Mouse (Mus musculus) embryonic facial prominence, embryonic 14.5 days (tissue): ENCODE measurements around the gene Zbtb8os. TPM values are rescaled to one million over a fixed set of nuclear protein-coding genes. Genes with fewer than 3 reads are reported as not detected.
"Not testable (repeated sequence)": the region's sequence is repeated elsewhere in the genome, so short reads cannot be mapped to it uniquely, and the experiment has no call there.

Experiments
- ATAC-seq: fragments of 200-750 bp; cut with Nextera tagmentation; 2 replicates; pipeline ENCODE4 v1.8.0; 2017; ENCODE audit warnings: low read depth, moderate number of reproducible peaks, moderate TSS enrichment
- DNase-seq: peaks from one replicate; pipeline ENCODE4 v3.0.0-alpha.2; 2015; ENCODE audit warnings: low spot score
- H3K27ac ChIP-seq: fragments of 300-500 bp; sonication (generic); replicated peaks from 2 replicates; pipeline ENCODE4 v1.5.1; 2014; ENCODE audit warnings: low read depth, mild to moderate bottlenecking, low read length, moderate library complexity
- H3K27me3 ChIP-seq: fragments of 300-500 bp; sonication (generic); replicated peaks from 2 replicates; pipeline ENCODE4 v1.6.1; 2014; ENCODE audit warnings: low read length; ENCODE audit not compliant: control insufficient read depth, insufficient read depth
- H3K36me3 ChIP-seq: fragments of 300-500 bp; sonication (generic); 2 replicates; pipeline ENCODE4 v1.6.1; 2014; ENCODE audit warnings: low read length, mixed read lengths; ENCODE audit not compliant: control insufficient read depth, insufficient read depth
- H3K4me1 ChIP-seq: fragments of 300-500 bp; sonication (generic); 2 replicates; pipeline ENCODE4 v1.6.1; 2014; ENCODE audit warnings: antibody characterized with exemption, low read length; ENCODE audit not compliant: control insufficient read depth, insufficient read depth
- H3K4me2 ChIP-seq: fragments of 300-500 bp; sonication (generic); 2 replicates; pipeline ENCODE4 v1.6.1; 2014; ENCODE audit warnings: low read depth, mild to moderate bottlenecking, low read length, moderate library complexity, mixed read lengths
- H3K4me3 ChIP-seq: fragments of 300-500 bp; sonication (generic); 2 replicates; pipeline ENCODE4 v1.5.1; 2014; ENCODE audit warnings: low read depth, mild to moderate bottlenecking, low read length
- H3K9ac ChIP-seq: fragments of 300-500 bp; sonication (generic); 2 replicates; pipeline ENCODE4 v1.6.1; 2014; ENCODE audit warnings: low read depth, mild to moderate bottlenecking, low read length, moderate library complexity, mixed read lengths
- H3K9me3 ChIP-seq: fragments of 300-500 bp; sonication (generic); 2 replicates; pipeline ENCODE4 v1.6.1; 2016; ENCODE audit warnings: low read length; ENCODE audit not compliant: control insufficient read depth
- WGBS: fragments of 180-500 bp; shearing (Covaris S2); extraction: QIAGEN DNeasy Blood & Tissue Kit; methylation state at CpG from one replicate; pipeline ENCODE4 v1.1.7; 2014; 5-methylcytosine and 5-hydroxymethylcytosine counted together
- polyA plus RNA-seq: library from polyadenylated mRNA; unstranded; fragments of >200 nt; fragmentation: Nextera tagmentation; extraction: Ambion mirVana; gene quantifications from 2 replicates; pipeline ENCODE4 v1.2.1, GENCODE M21; 2014

Zbtb8os gene
- polyA plus RNA-seq, 1 experiment from 2014 or later = 37.1 TPM

GRCm38 (mm10) chr4:129362238-129362637, 26.7 kb downstream of the Zbtb8os start:
- H3K4me1 ChIP-seq = not testable (repeated sequence)

GRCm38 (mm10) chr4:129362771-129363170, 27.3 kb downstream of the Zbtb8os start:
- ATAC-seq = no peak
- Histone ChIP-seq H3K4me3 (no peak overlapping the region), H3K36me3 (peaks cover 22% of the 10 kb centered on the region; the same call in 1 of the 2 replicates), H3K27me3 (no peaks in the 10 kb centered on the region), H3K4me2 (no peak overlapping the region), H3K4me1 (no peaks in the 10 kb centered on the region), H3K9me3 (no peaks in the 10 kb centered on the region), H3K9ac (no peak overlapping the region), H3K27ac (no peak overlapping the region)
- WGBS = 72% methylated on average over 5 of the region's 5 CpGs
- no peak for DNase-seq

More at GRCm38 (mm10) chr4:129362238-129362637, 26.7 kb downstream of the Zbtb8os start:
- peaks cover 25% of the 10 kb centered on the region; the same call in 1 of the 2 replicates for H3K36me3 ChIP-seq
- not testable (repeated sequence) for H3K27me3 ChIP-seq, ATAC-seq, H3K4me3 ChIP-seq, H3K9ac ChIP-seq, H3K4me2 ChIP-seq, H3K27ac ChIP-seq, H3K9me3 ChIP-seq, DNase-seq
- WGBS = 85% methylated on average over 3 of the region's 3 CpGs

DNA sequence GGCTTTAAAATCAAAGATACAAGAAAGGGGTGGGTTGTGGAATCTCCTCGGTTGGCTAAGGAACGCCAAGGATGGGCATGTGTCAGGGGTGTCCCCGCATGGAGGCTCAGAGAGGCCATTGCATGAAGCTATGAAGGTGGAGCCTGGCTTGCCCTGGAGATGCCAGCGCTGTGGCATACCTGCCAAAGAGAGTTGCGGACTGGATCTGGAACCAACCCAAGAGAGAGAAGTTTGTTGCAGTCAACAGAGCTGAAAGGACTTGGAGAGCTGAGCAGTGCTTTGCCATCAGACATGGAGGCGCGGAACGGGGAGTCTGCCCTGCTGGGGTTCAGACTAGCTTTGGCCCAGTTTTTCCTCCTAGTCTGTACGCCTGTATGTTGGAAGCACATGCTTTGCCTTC, 28.0 kb downstream of the Zbtb8os start:
- H3K4me2 ChIP-seq = no peak overlapping the region
- peaks cover 15% of the 10 kb centered on the region; the same call in 1 of the 2 replicates for H3K36me3 ChIP-seq
- no peaks in the 10 kb centered on the region for H3K4me1 ChIP-seq
- no peak overlapping the region for H3K27ac ChIP-seq
- DNase-seq (no peak), ATAC-seq (no peak)
- H3K9ac ChIP-seq = no peak overlapping the region
- H3K9me3 ChIP-seq = no peaks in the 10 kb centered on the region
- 91% methylated on average over 9 of the region's 9 CpGs for WGBS
- H3K4me3 ChIP-seq = no peak overlapping the region
- H3K27me3 ChIP-seq = no peaks in the 10 kb centered on the region

- no peaks in the 10 kb centered on the region for H3K27me3 ChIP-seq
- 78% methylated on average over 3 of the region's 3 CpGs for WGBS
- H3K4me2 ChIP-seq = no peak overlapping the region
- ATAC-seq (no peak), DNase-seq (no peak)
- no peaks in the 10 kb centered on the region for H3K9me3 ChIP-seq
- no peak overlapping the region for H3K9ac ChIP-seq
- peaks cover 11% of the 10 kb centered on the region; the same call in 1 of the 2 replicates for H3K36me3 ChIP-seq
- no peak overlapping the region for H3K4me3 ChIP-seq
- H3K4me1 ChIP-seq = no peaks in the 10 kb centered on the region
- H3K27ac ChIP-seq = no peak overlapping the region
Observed at GRCm38 (mm10) chr4:129364379-129364778, 28.9 kb downstream of the Zbtb8os start.

DNA sequence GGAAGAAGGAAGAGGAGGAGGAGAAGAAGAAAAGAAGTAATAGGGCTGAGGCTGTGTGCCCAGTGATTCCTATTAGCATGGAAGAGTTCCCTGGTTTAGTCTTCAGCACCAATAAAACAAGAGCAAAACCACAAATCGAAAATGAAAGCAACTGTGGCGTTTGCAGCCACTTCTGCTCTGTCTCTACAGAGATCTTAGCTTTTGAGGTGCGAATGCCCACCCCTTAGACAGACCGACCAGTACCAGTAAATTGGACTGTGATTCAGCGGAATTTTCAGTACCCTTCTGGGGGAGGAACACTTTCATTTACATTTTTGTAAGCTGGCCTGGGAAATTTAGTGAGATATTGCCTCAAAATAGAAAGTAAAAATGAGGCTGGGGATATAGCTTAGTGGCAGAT, 29.7 kb downstream of the Zbtb8os start:
- Histone ChIP-seq H3K4me1 (no peaks in the 10 kb centered on the region), H3K36me3 (peaks cover 2% of the 10 kb centered on the region; the same call in 1 of the 2 replicates), H3K9me3 (no peaks in the 10 kb centered on the region), H3K27ac (no peak overlapping the region), H3K9ac (no peak overlapping the region), H3K27me3 (no peaks in the 10 kb centered on the region), H3K4me2 (no peak overlapping the region), H3K4me3 (no peak overlapping the region)
- no peak for DNase-seq
- no peak for ATAC-seq
- WGBS = 84% methylated on average over 5 of the region's 5 CpGs

DNA sequence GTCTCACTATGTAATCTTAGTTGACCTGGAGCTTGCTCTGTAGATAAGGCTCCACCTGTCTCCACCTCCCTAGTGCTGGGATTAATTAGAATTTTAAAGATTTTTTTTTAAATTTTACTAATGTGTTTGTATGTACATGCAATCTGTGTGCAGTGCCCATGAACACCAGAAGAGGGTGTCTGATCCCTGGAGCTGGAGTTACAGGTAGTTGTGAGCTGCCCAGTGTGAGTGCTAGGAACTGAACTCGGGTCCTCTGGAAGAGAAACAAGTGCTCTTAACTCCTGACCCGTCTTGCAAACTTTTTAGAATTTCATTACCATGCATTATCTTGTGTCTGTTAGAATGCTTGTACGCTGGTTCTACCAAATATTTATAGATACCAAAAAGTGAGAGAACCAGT, 35.9 kb downstream of the Zbtb8os start:
- H3K9ac ChIP-seq = no peak overlapping the region
- ATAC-seq (no peak), DNase-seq (no peak)
- no peak overlapping the region for H3K27ac ChIP-seq
- H3K27me3 ChIP-seq = peaks cover 9% of the 10 kb centered on the region
- H3K36me3 ChIP-seq = no peaks in the 10 kb centered on the region
- H3K4me2 ChIP-seq = no peak overlapping the region
- no peaks in the 10 kb centered on the region for H3K4me1 ChIP-seq
- WGBS = 93% methylated on average over 3 of the region's 3 CpGs
- no peaks in the 10 kb centered on the region for H3K9me3 ChIP-seq
- no peak overlapping the region for H3K4me3 ChIP-seq

- peaks cover 13% of the 10 kb centered on the region for H3K27me3 ChIP-seq
- no peak overlapping the region for H3K4me2 ChIP-seq
- no peak overlapping the region for H3K4me3 ChIP-seq
- H3K9me3 ChIP-seq = no peaks in the 10 kb centered on the region
- no peaks in the 10 kb centered on the region for H3K36me3 ChIP-seq
- DNase-seq = no peak
- no peak overlapping the region for H3K27ac ChIP-seq
- 0 out of 2 replicates have a peak, but pooled peaks cover 3% of the 10 kb centered on the region for H3K4me1 ChIP-seq
- ATAC-seq = no peak
- no peak overlapping the region for H3K9ac ChIP-seq
- 46% methylated on average over 8 of the region's 8 CpGs for WGBS
Observed at GRCm38 (mm10) chr4:129373202-129373976, 37.9 kb downstream of the Zbtb8os start.

DNA sequence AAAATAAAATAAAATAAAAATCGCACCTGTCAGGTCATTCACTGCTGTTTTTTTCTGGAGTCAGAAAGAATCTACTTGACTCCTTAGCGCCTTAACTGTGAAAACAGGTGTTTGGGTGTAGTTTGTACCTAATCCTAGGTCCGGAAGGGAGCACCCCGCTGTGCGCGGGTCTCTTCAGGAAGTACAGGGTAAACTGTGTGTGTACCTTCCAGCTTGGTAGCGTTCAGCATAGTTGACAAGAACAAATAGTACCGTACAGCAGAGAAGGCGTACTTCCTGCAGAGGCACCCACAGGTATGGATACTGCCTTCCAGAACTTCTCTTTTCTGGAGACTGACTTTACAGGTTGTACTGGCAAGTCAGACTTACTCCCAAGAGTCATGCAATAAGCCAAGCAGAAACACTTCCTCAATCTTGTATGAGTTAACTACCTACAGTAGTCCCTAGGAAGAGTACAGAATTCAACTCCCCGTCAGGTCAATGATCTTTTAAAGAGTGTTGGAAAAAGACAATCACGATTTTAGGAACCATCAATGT, 38.8 kb downstream of the Zbtb8os start:
- Histone ChIP-seq H3K27me3 (peaks cover 17% of the 10 kb centered on the region), H3K4me2 (no peak overlapping the region), H3K4me1 (0 out of 2 replicates have a peak, but pooled peaks cover 3% of the 10 kb centered on the region), H3K9ac (no peak overlapping the region), H3K27ac (no peak overlapping the region), H3K4me3 (no peak overlapping the region), H3K9me3 (no peaks in the 10 kb centered on the region), H3K36me3 (no peaks in the 10 kb centered on the region)
- DNase-seq (no peak), ATAC-seq (no peak)
- 49% methylated on average over 11 of the region's 11 CpGs for WGBS
